In genomic region chr16:24607896-24608457, GRCm38 (mm10) we compare ENCODE assay signal across 16 mouse cellular contexts.
DNase-seq lines count a peak whose midpoint lies in the region; ATAC-seq lines count a peak whose summit lies in the region.
"Had no signal": no experiment of that assay in that cellular context is flagged by ENCODE, and none has a peak within 500 bp of the region (broad histone marks: within the 10 kb centered on the region; RNA-seq: fewer than 3 reads in every experiment).

No protein-coding gene starts in this region.

- H3K9ac ChIP-seq in lung, embryonic 15.5 days = no peak overlapping the region
- H3K9ac ChIP-seq: heart, embryonic 12.5 days had no signal

- ATAC-seq in lung, embryonic 15.5 days (ENCODE audit: borderline replicate concordance, extremely low read depth, low FRiP score, low TSS enrichment) = peak; percentile 62; the same call in 1 of the 2 replicates
- ATAC-seq: hindbrain, embryonic 16.5 days had no signal

- no peaks in the 10 kb centered on the region for H3K36me3 ChIP-seq in lung, embryonic 15.5 days

- no peaks in the 10 kb centered on the region for H3K27me3 ChIP-seq in lung, embryonic 15.5 days
- H3K27me3 ChIP-seq: heart, embryonic 12.5 days had no signal

- no peak overlapping the region for H3K4me2 ChIP-seq in lung, embryonic 15.5 days
- H3K4me2 ChIP-seq: heart, embryonic 12.5 days had no signal

- H3K9me3 ChIP-seq in lung, embryonic 15.5 days = no peaks in the 10 kb centered on the region
- H3K9me3 ChIP-seq: embryonic facial prominence, embryonic 10.5 days; heart, embryonic 12.5 days had no signal

- peaks cover 14% of the 10 kb centered on the region for H3K4me1 ChIP-seq in lung, embryonic 15.5 days
- H3K4me1 ChIP-seq: embryonic facial prominence, embryonic 10.5 days had no signal

- WGBS in lung, embryonic 15.5 days = 53% methylated on average over 8 of the region's 8 CpGs

- H3K27ac ChIP-seq in lung, embryonic 15.5 days = 0 out of 2 replicates have a peak overlapping the region, but pooled peaks have one; percentile 4
- H3K27ac ChIP-seq: embryonic facial prominence, embryonic 10.5 days had no signal

- DNase-seq in heart, adult 11 months = peak; percentile 79
- DNase-seq in heart, postnatal 14 days = no peak
- DNase-seq in lung, adult 18-20 months = no peak
- peak; percentile 36 to 40 for DNase-seq in right cerebral cortex, postnatal 10 days (ENCODE audit: low spot score in 2 of 2)
- DNase-seq in right cerebral cortex, adult 2 months (ENCODE audit: low spot score in 2 of 2) = no peak
- no peak for DNase-seq in urinary bladder, postnatal 10 days (ENCODE audit: low spot score)
- DNase-seq: heart, postnatal 36 days; kidney, adult 11 months; kidney, postnatal 14 days; liver; right cerebral cortex, postnatal 14 days; thymus, adult 2 months had no signal

- H3K4me3 ChIP-seq in lung, embryonic 15.5 days = no peak overlapping the region
- H3K4me3 ChIP-seq: embryonic facial prominence, embryonic 10.5 days; heart, embryonic 12.5 days had no signal

- intact Hi-C loops in heart, postnatal 14 days (cut with DNase I) = no loop called here

Comparison
In these comparisons a context has a peak if more than half of its experiments do, and no peak if none do; other contexts are left out.
1. DNase-seq: peak in heart, adult 11 months (single experiment) and right cerebral cortex, postnatal 10 days (2 of 2); none in heart, postnatal 14 days (0 of 2), lung, adult 18-20 months (0 of 2), right cerebral cortex, adult 2 months (0 of 2) and urinary bladder, postnatal 10 days (single experiment).